Mouse (Mus musculus): ENCODE data around the gene Slc25a27. TPM values are rescaled to one million over a fixed set of nuclear protein-coding genes. Genes with fewer than 3 reads are reported as not detected.

Slc25a27 gene
- total and polyA plus RNA-seq, 3 experiments: not detected

Other genes with a start within 250 kb of the Slc25a27 start
- not detected in 2 replicates for gene Mep1a, start 164.4 kb downstream of the Slc25a27 start, total RNA-seq (2012; rRNA removed)
- gene Mep1a, start 164.4 kb downstream of the Slc25a27 start, polyA plus RNA-seq (2012; ENCODE audit: insufficient read depth in 1 of 2, insufficient read length in 2 of 2, low read depth in 1 of 2, low replicate concordance in 2 of 2, missing spikeins in 1 of 2): not detected
- gene Ankrd66, start 123.6 kb downstream of the Slc25a27 start, total RNA-seq (2012; rRNA removed): not detected in 2 replicates
- gene Ankrd66, start 123.6 kb downstream of the Slc25a27 start, polyA plus RNA-seq (2012; ENCODE audit: insufficient read depth in 1 of 2, insufficient read length in 2 of 2, low read depth in 1 of 2, low replicate concordance in 2 of 2, missing spikeins in 1 of 2): not detected
- not detected in 2 replicates for gene Pla2g7, start 99.1 kb downstream of the Slc25a27 start, total RNA-seq (2012; rRNA removed)
- not detected for gene Pla2g7, start 99.1 kb downstream of the Slc25a27 start, polyA plus RNA-seq (2012; ENCODE audit: insufficient read depth in 1 of 2, insufficient read length in 2 of 2, low read depth in 1 of 2, low replicate concordance in 2 of 2, missing spikeins in 1 of 2)
- not detected in 2 replicates for gene Tdrd6, start 36.9 kb downstream of the Slc25a27 start, total RNA-seq (2012; rRNA removed)
- not detected for gene Tdrd6, start 36.9 kb downstream of the Slc25a27 start, polyA plus RNA-seq (2012; ENCODE audit: insufficient read depth in 1 of 2, insufficient read length in 2 of 2, low read depth in 1 of 2, low replicate concordance in 2 of 2, missing spikeins in 1 of 2)
- not detected in 2 replicates for gene Cyp39a1, start 211 bp upstream of the Slc25a27 start, total RNA-seq (2012; rRNA removed)
- gene Cyp39a1, start 211 bp upstream of the Slc25a27 start, polyA plus RNA-seq (2012; ENCODE audit: insufficient read depth in 1 of 2, insufficient read length in 2 of 2, low read depth in 1 of 2, low replicate concordance in 2 of 2, missing spikeins in 1 of 2): not detected
- not detected in 2 replicates for gene Rcan2, start 134.1 kb upstream of the Slc25a27 start, total RNA-seq (2012; rRNA removed)
- under 1 TPM in 1 of 2 experiments, not detected in 1; 0.52 TPM for gene Rcan2, start 134.1 kb upstream of the Slc25a27 start, polyA plus RNA-seq (2012; ENCODE audit: insufficient read depth in 1 of 2, insufficient read length in 2 of 2, low read depth in 1 of 2, low replicate concordance in 2 of 2, missing spikeins in 1 of 2)